Mouse (Mus musculus) activated CD4-positive, CD25-positive, alpha-beta regulatory T cell, adult 4 months (primary cell): Measurements from ENCODE around the gene Stk40. TPM values are rescaled to one million over a fixed set of nuclear protein-coding genes. Genes with fewer than 3 reads are reported as not detected.
"Not testable (repeated sequence)": the region's sequence is repeated elsewhere in the genome, so short reads cannot be mapped to it uniquely, and the experiment has no call there.

Source experiments
- ATAC-seq: one replicate; pipeline ENCODE4 v1.8.0; 2017
- polyA plus RNA-seq, 2 experiments: library from polyadenylated mRNA; unstranded; fragments of 100-300 nt; shearing (Covaris generic); gene quantifications; one replicate each; pipeline ENCODE4 v1.2.1; 2017

Gene Stk40
- polyA plus RNA-seq, 2 experiments from 2014 or later: 15.5 to 20.4 TPM

GRCm38 (mm10) chr4:126156617-126157016, 52.9 kb downstream of the Stk40 start:
- no peak for ATAC-seq

- peak; percentile 51 for ATAC-seq
Observed at GRCm38 (mm10) chr4:126157562-126157961, 53.8 kb downstream of the Stk40 start.

DNA sequence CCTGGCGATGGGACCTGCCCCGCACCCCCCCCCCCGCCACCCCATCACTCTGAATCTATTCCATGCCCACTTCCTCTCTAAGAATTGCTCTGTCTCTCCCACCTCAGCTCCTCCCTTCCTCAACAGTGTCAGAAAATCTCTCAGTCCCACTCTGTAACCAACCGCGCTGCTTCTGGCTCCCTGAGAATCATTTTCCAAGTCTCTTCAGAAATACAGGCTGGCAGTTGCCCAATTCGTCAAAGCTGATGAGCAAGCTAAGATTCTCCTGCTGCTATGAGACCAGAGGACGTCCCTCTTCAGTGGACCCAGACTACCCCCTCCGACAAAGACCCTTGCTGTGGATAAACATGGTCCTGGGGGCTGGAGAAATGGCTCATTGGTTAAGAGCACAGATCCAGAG, 55.7 kb downstream of the Stk40 start:
- no peak for ATAC-seq

DNA sequence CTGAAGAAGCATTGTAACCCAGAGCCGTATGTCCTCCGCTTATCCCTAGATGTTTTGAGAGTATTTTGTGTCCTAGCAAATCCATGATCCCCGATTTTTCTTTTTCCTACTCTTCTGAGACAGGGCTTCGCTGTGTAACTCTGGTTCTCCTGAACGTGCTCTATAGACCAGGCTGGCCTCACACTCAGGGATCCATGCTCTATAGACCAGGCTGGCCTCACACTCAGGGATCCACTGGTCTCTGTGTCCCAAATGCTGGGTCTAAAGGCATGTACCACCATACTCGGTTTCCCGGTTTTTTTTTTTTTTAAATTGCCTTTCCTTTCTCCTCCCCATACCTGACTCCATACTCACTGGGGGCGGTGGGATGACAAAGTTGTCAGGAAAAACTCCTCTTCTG, 57.2 kb downstream of the Stk40 start:
- ATAC-seq: no peak

GRCm38 (mm10) chr4:126161456-126161855, 57.7 kb downstream of the Stk40 start:
- ATAC-seq: no peak

DNA sequence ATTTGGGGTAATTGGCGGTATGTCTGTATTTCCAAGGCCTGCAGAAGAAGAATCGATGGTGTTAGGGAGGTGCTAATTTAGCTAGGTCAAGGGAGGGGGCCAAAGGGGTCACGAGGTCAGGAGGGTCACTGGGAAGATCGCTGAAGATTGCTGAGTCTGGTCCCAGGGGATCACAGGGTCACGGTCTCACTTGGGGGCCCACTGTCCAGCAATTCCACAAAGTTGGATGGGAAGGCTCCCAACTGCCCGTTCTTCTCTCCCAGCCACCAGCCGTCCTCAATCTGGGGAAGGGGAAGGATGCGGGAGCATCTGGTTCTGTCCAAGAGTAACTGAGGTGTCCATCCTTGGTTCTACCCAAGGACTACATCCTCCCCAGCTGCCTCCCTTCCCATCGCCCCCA, 58.2 kb downstream of the Stk40 start:
- no peak for ATAC-seq

DNA sequence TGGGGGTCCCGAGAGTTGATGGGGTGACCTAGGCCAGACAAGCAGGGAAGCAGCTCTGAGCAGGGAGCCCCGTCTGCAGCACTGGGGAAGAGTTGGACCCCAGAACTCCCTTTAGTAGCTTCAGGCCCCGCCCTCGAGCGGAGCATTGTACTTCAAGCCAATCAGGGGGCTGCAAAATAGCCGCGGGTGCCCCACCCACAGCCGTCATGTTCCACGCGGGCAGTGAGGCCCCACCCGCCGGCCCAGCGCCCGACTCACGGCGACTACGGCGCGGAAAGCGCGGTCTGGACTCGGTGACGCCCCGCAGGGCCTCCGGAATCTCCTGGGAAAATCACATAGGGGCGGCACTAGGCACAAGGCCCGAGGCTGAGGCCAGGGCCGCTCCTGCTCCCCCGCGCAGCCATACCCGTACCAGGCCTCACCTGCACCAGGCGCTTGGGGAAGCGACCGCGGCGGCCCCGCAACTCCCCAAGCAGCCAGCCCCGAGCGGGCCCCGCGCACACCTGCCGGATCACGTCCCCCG, 58.8 kb downstream of the Stk40 start:
- ATAC-seq: peak; percentile 91

DNA sequence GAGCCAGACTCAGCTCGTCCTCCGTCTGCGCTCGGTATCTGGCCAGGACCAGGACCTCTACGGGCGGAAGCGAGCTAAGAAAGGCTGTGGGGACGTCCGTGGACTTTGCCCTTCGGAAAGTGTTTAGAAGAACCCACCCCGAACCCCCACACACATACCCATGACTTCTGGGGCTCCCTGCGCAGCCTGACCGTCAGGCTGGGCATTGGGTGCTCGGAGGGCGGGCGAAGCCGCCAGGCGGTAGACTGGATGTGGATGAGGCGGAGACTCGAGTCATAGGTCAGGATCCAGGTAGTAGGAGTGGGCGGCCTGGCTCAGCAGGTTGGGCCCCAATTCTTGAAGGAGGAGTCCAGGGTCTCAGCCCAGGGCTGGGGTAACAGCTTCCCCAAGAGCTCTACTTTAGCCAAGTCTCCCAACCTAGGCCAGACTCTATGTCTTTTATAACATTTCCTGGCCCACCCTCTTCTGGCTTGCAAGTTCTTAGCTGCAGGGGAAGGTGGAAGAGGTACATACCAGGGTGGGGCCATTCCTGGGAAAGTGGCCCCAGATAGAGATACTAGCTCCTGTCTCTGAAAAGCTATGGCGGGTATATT, 59.4 kb downstream of the Stk40 start, which contains the start of gene Sh3d21:
Gene Sh3d21 (minus strand): TSS at position 425 of the 593 bp plus-strand sequence.
- peak; percentile 13 for ATAC-seq

DNA sequence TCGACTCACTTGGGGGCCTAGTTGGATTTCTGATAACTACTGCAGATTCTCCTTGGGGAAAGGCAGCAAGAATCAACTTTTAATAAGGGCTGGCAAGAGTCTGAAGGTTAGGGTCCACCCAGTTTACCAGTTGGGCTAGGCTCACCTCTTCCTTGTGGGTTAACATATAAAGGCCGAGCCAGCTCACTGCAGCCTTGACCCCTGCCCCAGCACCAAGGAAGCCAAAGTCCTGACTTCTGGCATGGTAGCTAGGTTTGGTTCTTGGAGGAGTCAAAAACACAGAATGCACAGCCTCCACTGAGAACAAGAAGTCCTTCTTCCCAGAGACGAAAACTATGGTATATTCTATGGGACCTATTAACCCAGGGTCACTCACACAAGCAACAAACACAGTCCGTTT, 59.9 kb downstream of the Stk40 start:
- no peak for ATAC-seq

DNA sequence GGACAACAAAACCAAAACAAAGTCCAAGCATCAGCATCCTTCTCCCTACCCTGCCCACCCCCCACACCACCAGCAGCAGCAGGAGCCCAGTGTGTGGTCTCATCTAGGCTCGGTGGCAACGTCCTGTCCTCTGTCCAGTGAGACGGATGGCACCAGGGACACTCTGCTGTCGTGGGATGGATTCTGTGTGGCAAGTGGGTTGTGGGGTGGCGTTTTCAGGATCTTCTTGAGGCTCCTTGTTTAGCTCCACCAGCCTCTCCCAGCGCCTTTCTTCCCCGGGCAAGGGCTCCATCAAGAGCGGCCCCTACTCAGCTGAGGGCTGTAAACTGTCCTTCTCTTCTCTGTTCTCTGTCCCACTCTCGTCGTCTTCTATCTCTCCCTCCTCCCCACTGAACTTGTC, 61.3 kb downstream of the Stk40 start:
- not testable (repeated sequence) for ATAC-seq

GRCm38 (mm10) chr4:126166084-126166483, 62.3 kb downstream of the Stk40 start:
- ATAC-seq: no peak

DNA sequence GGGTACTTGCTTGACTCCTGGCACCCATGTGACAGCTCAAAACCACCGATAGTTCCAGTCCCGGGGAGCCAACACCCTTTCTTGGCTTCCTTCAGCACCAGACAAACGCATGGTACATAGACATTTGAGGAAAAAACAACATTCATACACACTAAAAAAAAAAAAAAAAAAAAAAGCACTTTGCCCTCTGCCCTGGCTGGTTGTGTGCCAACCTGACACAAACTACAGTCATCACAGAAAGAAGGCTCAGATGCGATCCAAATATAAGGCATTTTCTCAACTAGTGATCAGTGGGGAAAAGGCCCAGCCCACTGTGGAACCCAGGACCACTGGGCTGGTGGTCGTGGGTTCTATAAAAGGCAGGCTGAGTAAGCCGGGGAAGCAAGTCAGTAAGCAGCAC, 65.1 kb downstream of the Stk40 start:
- ATAC-seq: no peak

DNA sequence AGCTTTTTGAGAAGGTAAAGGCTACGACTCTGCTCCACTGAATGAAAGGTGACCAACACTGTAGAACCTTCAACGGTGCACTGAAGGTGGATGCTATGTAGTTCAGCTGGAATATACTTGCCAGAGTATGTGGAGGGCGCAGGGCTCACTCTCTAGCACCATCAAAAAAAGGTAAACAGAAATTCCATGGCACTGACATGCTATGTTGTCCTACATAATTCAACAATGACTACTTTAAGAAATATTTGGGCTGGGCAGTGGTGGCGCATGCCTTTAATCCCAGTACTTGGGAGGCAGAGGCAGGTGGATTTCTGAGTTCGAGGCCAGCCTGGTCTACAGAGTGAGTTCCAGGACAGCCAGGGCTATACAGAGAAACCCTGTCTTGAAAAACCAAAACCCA, 67.0 kb downstream of the Stk40 start:
- not testable (repeated sequence) for ATAC-seq

- no peak for ATAC-seq
Observed at GRCm38 (mm10) chr4:126173800-126174199, 70.0 kb downstream of the Stk40 start.

- not testable (repeated sequence) for ATAC-seq
Observed at GRCm38 (mm10) chr4:126175980-126176379, 72.2 kb downstream of the Stk40 start.

GRCm38 (mm10) chr4:126181170-126181957, 77.6 kb downstream of the Stk40 start:
- peak; percentile 76 for ATAC-seq

GRCm38 (mm10) chr4:126183034-126183433, 79.3 kb downstream of the Stk40 start:
- ATAC-seq: no peak

DNA sequence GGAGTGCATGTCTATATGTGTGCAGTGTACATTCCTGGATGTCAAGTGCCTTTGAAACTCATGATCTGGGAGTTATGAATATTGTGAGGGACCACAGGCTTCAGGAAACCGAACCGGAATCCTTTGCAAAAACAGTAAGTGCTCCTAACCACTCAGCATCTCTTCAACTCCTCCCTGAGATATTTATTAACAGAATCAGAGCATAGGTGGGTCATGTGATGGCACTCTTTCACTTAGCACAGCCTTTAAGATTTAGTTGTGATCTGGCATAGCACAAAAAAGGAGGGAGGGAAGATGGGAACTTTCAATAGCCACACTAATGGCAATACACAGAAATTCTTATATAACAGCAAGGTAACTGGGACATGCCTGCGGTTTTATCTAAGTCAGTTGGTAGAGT, 83.3 kb downstream of the Stk40 start:
- ATAC-seq: no peak

Other genes starting within 250 kb of the Stk40 start
- gene Csf3r, start 79.4 kb upstream of the Stk40 start, polyA plus RNA-seq: under 1 TPM; 0.24 to 0.38 TPM
- 10 to 100 TPM; 63.7 to 77.4 TPM for gene Mrps15, start 57.0 kb upstream of the Stk40 start, polyA plus RNA-seq
- gene Oscp1, start 45.4 kb upstream of the Stk40 start, polyA plus RNA-seq: under 1 TPM; 0.47 to 0.69 TPM
- gene Lsm10, start 7.3 kb upstream of the Stk40 start, polyA plus RNA-seq: 10 to 100 TPM; 67.3 to 70.5 TPM
- gene Eva1b, start 43.8 kb downstream of the Stk40 start, polyA plus RNA-seq: 10 to 100 TPM; 18.8 to 19.0 TPM
- gene Sh3d21, start 59.5 kb downstream of the Stk40 start, polyA plus RNA-seq: under 1 TPM in 1 of 2 experiments, not detected in 1; 0.92 TPM
- 100 to 1,000 TPM; 205 to 236 TPM for gene Thrap3, start 98.8 kb downstream of the Stk40 start, polyA plus RNA-seq
- gene Map7d1, start 152.4 kb downstream of the Stk40 start, polyA plus RNA-seq: 1 to 10 TPM; 6.7 to 7.4 TPM
- gene Trappc3, start 158.4 kb downstream of the Stk40 start, polyA plus RNA-seq: 10 to 100 TPM; 57.1 to 80.8 TPM
- not detected for gene Col8a2, start 182.8 kb downstream of the Stk40 start, polyA plus RNA-seq
- 10 to 100 TPM; 12.4 to 26.1 TPM for gene Adprhl2, start 217.7 kb downstream of the Stk40 start, polyA plus RNA-seq
- under 1 TPM in 1 of 2 experiments, not detected in 1; 0.33 TPM for gene Tekt2, start 221.7 kb downstream of the Stk40 start, polyA plus RNA-seq